In genomic region chr5:115623694-115624440, GRCm38 (mm10) we compare ENCODE assay signal across 12 mouse cellular contexts. TPM values are rescaled to one million over a fixed set of nuclear protein-coding genes. Genes with fewer than 3 reads are reported as not detected.
DNase-seq lines count a peak whose midpoint lies in the region; ATAC-seq and TF ChIP-seq lines count a peak whose summit lies in the region.
"Had no signal": no experiment of that assay in that cellular context is flagged by ENCODE, and none has a peak within 500 bp of the region (broad histone marks: within the 10 kb centered on the region; RNA-seq: fewer than 3 reads in every experiment).

No protein-coding gene starts in this region.

- peak; percentile 61 for ATAC-seq in granulocyte monocyte progenitor cell, adult 5-6 weeks (replicated peaks; ENCODE audit: poor library complexity, severe bottlenecking)

- no peaks in the 10 kb centered on the region for H3K27me3 ChIP-seq in spleen, adult 2 months (ENCODE audit: control insufficient read depth, insufficient read depth, low read length)
- H3K27me3 ChIP-seq: heart, embryonic 13.5 days had no signal

- H3K27ac ChIP-seq in layer of hippocampus, adult 2 months, result peak overlapping the region; percentile 74
- peak overlapping the region; percentile 67 for H3K27ac ChIP-seq in spleen, adult 2 months (ENCODE audit: insufficient read depth, low read length)
- peak overlapping the region; percentile 38; the same call in 1 of the 2 replicates for H3K27ac ChIP-seq in olfactory bulb, adult 2 months (ENCODE audit: insufficient read depth, low read depth, low read length)
- H3K27ac ChIP-seq: heart, embryonic 13.5 days had no signal

- WGBS in spleen, adult 2 months, result 38% methylated on average over 9 of the region's 9 CpGs
- 53% methylated on average over 9 of the region's 9 CpGs for WGBS in olfactory bulb, adult 2 months

- TF ChIP-seq CTCF in layer of hippocampus, adult 2 months (conservative IDR thresholded peaks at IDR 0.05), result no peak
- no peak for TF ChIP-seq CTCF in spleen, adult 2 months (IDR thresholded peaks at IDR 0.05; ENCODE audit: extremely low read depth, insufficient read depth, insufficient read length, insufficient replicate concordance)
- TF ChIP-seq CTCF in olfactory bulb, adult 2 months (IDR thresholded peaks at IDR 0.05; ENCODE audit: insufficient read depth, low read depth, low read length), result no peak

- no peak for DNase-seq in layer of hippocampus, adult 2 months (ENCODE audit: low spot score in 2 of 2)
- no peak for DNase-seq in layer of hippocampus, postnatal 36 days
- peak; percentile 34 to 39 for DNase-seq in spleen, adult 2 months (ENCODE audit: low read depth in 1 of 2, low spot score in 2 of 2)
- no peak for DNase-seq in spleen, postnatal 14 days (ENCODE audit: low spot score in 2 of 2)
- no peak for DNase-seq in gastrocnemius, postnatal 10 days
- no peak for DNase-seq in MN1 (ENCODE audit: low spot score)
- DNase-seq: adrenal gland, adult 8-10 months; cerebellum, adult 9-11 months; kidney, adult 2 months had no signal

- no peak for TF ChIP-seq POLR2A in spleen, adult 2 months (IDR thresholded peaks at IDR 0.05; ENCODE audit: low read depth, low read length)
- TF ChIP-seq POLR2A in olfactory bulb, adult 2 months (IDR thresholded peaks at IDR 0.05; ENCODE audit: insufficient read depth, low read depth, low read length), result no peak

- no peak overlapping the region for H3K4me3 ChIP-seq in layer of hippocampus, adult 2 months
- H3K4me3 ChIP-seq in spleen, adult 2 months (ENCODE audit: extremely low read depth, insufficient read depth, insufficient read length), result no peak overlapping the region
- no peak overlapping the region for H3K4me3 ChIP-seq in olfactory bulb, adult 2 months (ENCODE audit: insufficient read depth, low read depth, low read length)
- H3K4me3 ChIP-seq: heart, embryonic 13.5 days had no signal

- H3K4me1 ChIP-seq in spleen, adult 2 months (ENCODE audit: control insufficient read depth, insufficient read depth, insufficient read length), result peaks cover 13% of the 10 kb centered on the region
- peaks cover 13% of the 10 kb centered on the region for H3K4me1 ChIP-seq in olfactory bulb, adult 2 months (ENCODE audit: control insufficient read depth, insufficient read depth, low read length)
- H3K4me1 ChIP-seq: heart, embryonic 13.5 days had no signal

- peaks cover 19% of the 10 kb centered on the region for H3K36me3 ChIP-seq in spleen, adult 2 months (ENCODE audit: control insufficient read depth, insufficient read depth, low read length)

RNA-seq across cellular contexts. Expression of gene Rab35, which starts 7.8 kb away (rescaled TPM):
- total RNA-seq in layer of hippocampus, adult 2 months (2021), result 10 to 100 TPM; 85.6 to 98.6 TPM
- 10 to 100 TPM; 88.7 to 89.0 TPM for total RNA-seq in layer of hippocampus, postnatal 36 days (2021)
- 45.9 and 62.9 TPM in 2 replicates for polyA plus RNA-seq in spleen, adult 2 months (2012; rRNA removed)
- 30.5 and 41.8 TPM in 2 replicates for total RNA-seq in granulocyte monocyte progenitor cell, adult 5-6 weeks (2014; fragmentation: Nextera tagmentation)
- total RNA-seq in granulocyte monocyte progenitor cell, adult 5-6 weeks (2017), result 22.7 and 23.9 TPM in 2 replicates
- not detected in 2 replicates for polyA plus RNA-seq in olfactory bulb, adult 2 months (2012; ENCODE audit: insufficient read depth, insufficient read length, low replicate concordance, missing spikeins)
- 10 to 100 TPM; 33.3 to 39.8 TPM for total RNA-seq in gastrocnemius, postnatal 10 days (2021)

RNA-seq across cellular contexts. Expression of gene Gcn1l1, which starts 58.8 kb away (rescaled TPM):
- total RNA-seq in layer of hippocampus, adult 2 months (2021), result 10 to 100 TPM; 74.5 to 76.7 TPM
- 10 to 100 TPM; 69.4 to 73.1 TPM for total RNA-seq in layer of hippocampus, postnatal 36 days (2021)
- polyA plus RNA-seq in spleen, adult 2 months (2012; rRNA removed), result 48.3 and 61.8 TPM in 2 replicates
- 26.9 and 43.5 TPM in 2 replicates for total RNA-seq in granulocyte monocyte progenitor cell, adult 5-6 weeks (2014; fragmentation: Nextera tagmentation)
- total RNA-seq in granulocyte monocyte progenitor cell, adult 5-6 weeks (2017), result 33.4 and 37.4 TPM in 2 replicates
- polyA plus RNA-seq in olfactory bulb, adult 2 months (2012; ENCODE audit: insufficient read depth, insufficient read length, low replicate concordance, missing spikeins), result not detected in 2 replicates
- total RNA-seq in gastrocnemius, postnatal 10 days (2021), result 10 to 100 TPM; 33.4 to 41.7 TPM

Comparison
In these comparisons a context has a peak if more than half of its experiments do, and no peak if none do; other contexts are left out.
1. DNase-seq: peak in spleen, adult 2 months (2 of 2); none in layer of hippocampus, adult 2 months (0 of 2), layer of hippocampus, postnatal 36 days (0 of 2), spleen, postnatal 14 days (0 of 2), gastrocnemius, postnatal 10 days (single experiment) and MN1 (single experiment).
2. Peak in every context shown above with its lines, with median percentiles within 50 percentile points of each other: H3K27ac ChIP-seq.